18 mouse cellular contexts compared by ENCODE assay signal in genomic region chr17:56444771-56445170, GRCm38 (mm10). TPM values are rescaled to one million over a fixed set of nuclear protein-coding genes. Genes with fewer than 3 reads are reported as not detected.
DNase-seq lines count a peak whose midpoint lies in the region; ATAC-seq and TF ChIP-seq lines count a peak whose summit lies in the region.
"Had no signal": no experiment of that assay in that cellular context is flagged by ENCODE, and none has a peak within 500 bp of the region (broad histone marks: within the 10 kb centered on the region; RNA-seq: fewer than 3 reads in every experiment).

No protein-coding gene starts in this region.

- no peaks in the 10 kb centered on the region for H3K27me3 ChIP-seq in G1E (ENCODE audit: insufficient read depth, low read length)
- H3K27me3 ChIP-seq in forebrain, embryonic 15.5 days, result no peaks in the 10 kb centered on the region
- H3K27me3 ChIP-seq: liver, embryonic 13.5 days; neural tube, embryonic 13.5 days had no signal

- no peak for ATAC-seq in G1E (ENCODE audit: extremely low read depth, insufficient number of reproducible peaks, low FRiP score, poor library complexity, severe bottlenecking)
- no peak for ATAC-seq in forebrain, embryonic 15.5 days (replicated peaks)
- ATAC-seq: intestine, postnatal 0 days had no signal

- TF ChIP-seq CTCF in layer of hippocampus, adult 2 months (conservative IDR thresholded peaks at IDR 0.05), result no peak
- TF ChIP-seq CTCF in G1E (IDR thresholded peaks at IDR 0.05; ENCODE audit: low read depth, low read length), result no peak

- H3K36me3 ChIP-seq in G1E (replicated peaks), result peaks cover 75% of the 10 kb centered on the region
- H3K36me3 ChIP-seq in forebrain, embryonic 15.5 days, result peaks cover 73% of the 10 kb centered on the region

- no peak overlapping the region for H3K4me2 ChIP-seq in forebrain, embryonic 15.5 days (replicated peaks)
- H3K4me2 ChIP-seq: heart, embryonic 11.5 days; liver, embryonic 13.5 days; neural tube, embryonic 13.5 days had no signal

- WGBS in forebrain, embryonic 15.5 days, result 94% methylated on average over 3 of the region's 3 CpGs

- peaks cover 59% of the 10 kb centered on the region for H3K4me1 ChIP-seq in G1E (ENCODE audit: insufficient read depth, low read depth, low read length)
- peaks cover 59% of the 10 kb centered on the region for H3K4me1 ChIP-seq in forebrain, embryonic 15.5 days

- H3K9ac ChIP-seq in forebrain, embryonic 15.5 days (replicated peaks), result no peak overlapping the region
- H3K9ac ChIP-seq: liver, embryonic 13.5 days; neural tube, embryonic 13.5 days had no signal

- DNase-seq in layer of hippocampus, adult 2 months (ENCODE audit: low spot score in 2 of 2), result no peak
- no peak for DNase-seq in layer of hippocampus, adult 18-20 months (ENCODE audit: low spot score in 2 of 2)
- DNase-seq in G1E (ENCODE audit: low spot score), result no peak
- DNase-seq in thymus, postnatal 25 days, result peak; percentile 46
- DNase-seq in retina, postnatal 1 day, result no peak
- DNase-seq in Muller cell, postnatal 12 days (ENCODE audit: inconsistent ontology term), result no peak
- DNase-seq: adrenal gland, adult 8-10 months; cerebellum, adult 2 months; heart, postnatal 36 days; kidney, postnatal 10 days; liver, embryonic 13.5 days had no signal

- no peak overlapping the region for H3K4me3 ChIP-seq in layer of hippocampus, adult 2 months
- H3K4me3 ChIP-seq in G1E (ENCODE audit: low read depth, low read length), result peak overlapping the region; percentile 17; the same call in 1 of the 2 replicates
- H3K4me3 ChIP-seq in forebrain, embryonic 15.5 days, result no peak overlapping the region
- H3K4me3 ChIP-seq: erythroblast, embryonic 14.5 days; left cerebral cortex, adult 2 months; liver, embryonic 13.5 days; neural tube, embryonic 13.5 days had no signal

- no peaks in the 10 kb centered on the region for H3K9me3 ChIP-seq in G1E (replicated peaks)
- no peaks in the 10 kb centered on the region for H3K9me3 ChIP-seq in forebrain, embryonic 15.5 days
- H3K9me3 ChIP-seq: liver, embryonic 13.5 days; neural tube, embryonic 13.5 days had no signal

- H3K27ac ChIP-seq in layer of hippocampus, adult 2 months, result peak overlapping the region; percentile 79
- peak overlapping the region; percentile 38; the same call in 1 of the 2 replicates for H3K27ac ChIP-seq in forebrain, embryonic 15.5 days (replicated peaks)
- H3K27ac ChIP-seq: liver, embryonic 13.5 days; stomach, postnatal 0 days had no signal

RNA-seq across cellular contexts. Expression of gene Ptprs, which starts 31.5 kb away (rescaled TPM):
- 100 to 1,000 TPM; 666 to 670 TPM for total RNA-seq in layer of hippocampus, adult 2 months (2021)
- 100 to 1,000 TPM; 608 to 624 TPM for total RNA-seq in layer of hippocampus, adult 18-20 months (2021)
- 70.5 and 77.2 TPM in 2 replicates for total RNA-seq in G1E (2014; fragmentation: Nextera tagmentation)
- total RNA-seq in G1E (2017), result 16.4 and 16.7 TPM in 2 replicates
- polyA plus RNA-seq in G1E (2012), result 83.6 and 90.8 TPM in 2 replicates
- polyA plus RNA-seq in forebrain, embryonic 15.5 days (2015; fragmentation: Nextera tagmentation; extraction: Ambion mirVana), result 375 and 409 TPM in 2 replicates

Comparison
In these comparisons a context has a peak if more than half of its experiments do, and no peak if none do; other contexts are left out.
1. RNA of gene Ptprs, which starts 31.5 kb away (total RNA-seq): 666 to 670 TPM in layer of hippocampus, adult 2 months and 608 to 624 TPM in layer of hippocampus, adult 18-20 months; 16.4 to 77.2 TPM in G1E; every median in the first group is over 4 times any median in the second.